Mouse (Mus musculus) erythroblast, embryonic 14.5 days (primary cell): Measurements from ENCODE around the gene Otud7b. TPM values are rescaled to one million over a fixed set of nuclear protein-coding genes. Genes with fewer than 3 reads are reported as not detected.
A peak's percentile ranks its signal among the peaks of the same experiment; 100 is the strongest.
"Not testable (repeated sequence)": the region's sequence is repeated elsewhere in the genome, so short reads cannot be mapped to it uniquely, and the experiment has no call there.

Source experiments
- H3K27me3 ChIP-seq: 2 replicates; pipeline ENCODE4 v1.6.1; 2012; ENCODE audit warnings: inconsistent platforms; ENCODE audit not compliant: control insufficient read depth
- H3K36me3 ChIP-seq: 2 replicates; pipeline ENCODE4 v1.6.1; 2012; ENCODE audit warnings: mild to moderate bottlenecking, inconsistent platforms; ENCODE audit not compliant: control insufficient read depth
- H3K4me1 ChIP-seq: 2 replicates; pipeline ENCODE4 v1.6.1; 2012; ENCODE audit warnings: inconsistent platforms; ENCODE audit not compliant: control insufficient read depth
- H3K4me3 ChIP-seq: replicated peaks from 2 replicates; pipeline ENCODE3; 2012; ENCODE audit warnings: moderate library complexity, mild to moderate bottlenecking, inconsistent platforms
- H3K9me3 ChIP-seq: 2 replicates; pipeline ENCODE4 v1.6.1; 2012; ENCODE audit warnings: low read length, inconsistent platforms, mixed read lengths; ENCODE audit not compliant: control insufficient read depth
- GATA1 ChIP-seq: IDR thresholded peaks from 2 replicates; pipeline ENCODE4 v1.6.1; 2012; ENCODE audit warnings: low read length, inconsistent platforms, mixed read lengths
- TAL1 ChIP-seq: IDR thresholded peaks from 3 replicates; pipeline ENCODE4 v1.6.1; 2012; ENCODE audit warnings: low read length, inconsistent platforms, mixed read lengths
- polyA plus RNA-seq: library from polyadenylated mRNA; stranded (reverse); fragments of >175 nt; gene quantifications from 2 replicates; pipeline ENCODE4 v1.2.3, GENCODE M21; 2012

The Otud7b gene
- polyA plus RNA-seq, 1 experiment = 1.3 TPM

- no peaks in the 10 kb centered on the region; the same call in 1 of the 2 replicates for H3K27me3 ChIP-seq
- peaks cover 26% of the 10 kb centered on the region for H3K36me3 ChIP-seq
- no peak for TF ChIP-seq TAL1
- no peak for TF ChIP-seq GATA1
- H3K9me3 ChIP-seq = no peaks in the 10 kb centered on the region
- no peak overlapping the region for H3K4me3 ChIP-seq
- peaks cover 43% of the 10 kb centered on the region for H3K4me1 ChIP-seq
These were observed 65.9 kb downstream of the Otud7b start for GRCm38 (mm10) chr3:96170276-96170675.

- TF ChIP-seq TAL1 = no peak
- no peak for TF ChIP-seq GATA1
- Histone ChIP-seq H3K9me3 (no peaks in the 10 kb centered on the region), H3K4me3 (peak overlapping the region; percentile 98), H3K27me3 (no peaks in the 10 kb centered on the region; the same call in 1 of the 2 replicates), H3K36me3 (peaks cover 34% of the 10 kb centered on the region), H3K4me1 (peaks cover 44% of the 10 kb centered on the region)
These were observed 66.7 kb downstream of the Otud7b start for GRCm38 (mm10) chr3:96170976-96171545.

DNA sequence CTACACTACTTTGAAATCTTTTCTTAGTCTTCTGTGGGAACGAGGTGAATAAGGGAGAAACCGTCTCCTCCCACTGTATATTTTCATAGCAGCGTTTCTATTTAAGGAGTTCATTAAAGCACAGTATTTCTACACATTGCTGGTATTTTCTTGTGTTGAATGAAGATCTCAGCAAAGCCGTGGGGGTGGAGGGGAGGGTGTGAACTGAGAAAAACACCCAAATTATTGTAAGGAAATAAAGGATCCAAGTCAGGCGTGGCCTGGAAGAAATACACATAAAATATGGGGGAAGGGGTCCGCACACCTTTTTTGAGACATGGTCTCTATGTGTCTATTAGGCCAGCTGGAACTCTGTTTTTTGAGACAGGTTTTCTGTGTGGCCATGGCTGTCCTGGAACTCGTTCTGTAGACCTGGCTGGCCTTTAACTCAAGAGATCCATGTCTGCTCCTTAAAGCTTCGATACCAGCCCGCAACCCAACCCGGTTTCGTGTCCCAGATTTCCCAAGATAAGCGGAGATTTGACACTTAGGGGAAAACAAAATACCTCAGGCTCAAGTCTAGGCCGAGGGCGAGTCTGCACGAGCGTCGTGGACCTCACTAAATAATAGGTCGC is 67.4 kb downstream of the Otud7b start:
- H3K36me3 ChIP-seq = peaks cover 40% of the 10 kb centered on the region
- no peak for TF ChIP-seq GATA1
- no peak for TF ChIP-seq TAL1
- H3K27me3 ChIP-seq = no peaks in the 10 kb centered on the region
- peaks cover 44% of the 10 kb centered on the region for H3K4me1 ChIP-seq
- peak overlapping the region; percentile 98 for H3K4me3 ChIP-seq
- no peaks in the 10 kb centered on the region for H3K9me3 ChIP-seq

GRCm38 (mm10) chr3:96172197-96173178 is 68.2 kb downstream of the Otud7b start, which contains the start of gene Sf3b4:
Gene Sf3b4 (plus strand): TSS chr3:96172332.
- TF ChIP-seq TAL1 (no peak), GATA1 (no peak)
- H3K36me3 ChIP-seq = peaks cover 47% of the 10 kb centered on the region
- H3K9me3 ChIP-seq = no peaks in the 10 kb centered on the region
- no peaks in the 10 kb centered on the region for H3K27me3 ChIP-seq
- peaks cover 44% of the 10 kb centered on the region for H3K4me1 ChIP-seq
- H3K4me3 ChIP-seq = peak within 1 kb of the TSS; percentile 98

- Histone ChIP-seq H3K36me3 (peaks cover 54% of the 10 kb centered on the region), H3K27me3 (no peaks in the 10 kb centered on the region), H3K4me1 (peaks cover 44% of the 10 kb centered on the region), H3K4me3 (peak overlapping the region; percentile 98), H3K9me3 (no peaks in the 10 kb centered on the region)
- TF ChIP-seq TAL1 (no peak), GATA1 (no peak)
These were observed 68.9 kb downstream of the Otud7b start for GRCm38 (mm10) chr3:96173185-96173584.

- H3K4me1 ChIP-seq = peaks cover 42% of the 10 kb centered on the region
- H3K27me3 ChIP-seq, H3K9me3 ChIP-seq: not testable (repeated sequence)
- H3K4me3 ChIP-seq = peak overlapping the region; percentile 49
- H3K36me3 ChIP-seq = peaks cover 62% of the 10 kb centered on the region
These were observed 69.7 kb downstream of the Otud7b start for GRCm38 (mm10) chr3:96174042-96174441.

DNA sequence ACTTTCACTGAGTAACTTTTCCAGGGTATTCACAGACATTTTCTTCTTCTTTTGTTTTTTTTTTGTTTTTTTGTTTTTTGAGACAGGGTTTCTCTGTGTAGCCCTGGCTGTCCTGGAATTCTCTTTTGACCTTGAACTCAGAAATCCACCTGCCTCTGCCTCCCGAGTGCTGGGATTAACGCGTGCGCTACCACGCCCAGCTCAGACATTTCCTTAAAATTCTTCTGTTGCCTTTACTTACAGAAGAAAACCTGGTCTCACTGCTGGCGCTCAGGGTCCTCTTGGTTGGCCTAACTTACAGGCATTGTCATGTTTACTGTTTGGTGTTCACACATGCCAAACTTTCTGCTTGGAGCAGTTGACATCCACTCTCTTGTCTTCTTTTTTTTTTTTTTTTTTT is 70.9 kb downstream of the Otud7b start:
- TF ChIP-seq TAL1 (no peak), GATA1 (no peak)
- peaks cover 41% of the 10 kb centered on the region for H3K4me1 ChIP-seq
- H3K4me3 ChIP-seq = no peak overlapping the region
- no peaks in the 10 kb centered on the region for H3K9me3 ChIP-seq
- H3K36me3 ChIP-seq = peaks cover 60% of the 10 kb centered on the region
- H3K27me3 ChIP-seq = peaks cover 2% of the 10 kb centered on the region

- TF ChIP-seq TAL1 (no peak), GATA1 (no peak)
- Histone ChIP-seq H3K4me1 (peaks cover 28% of the 10 kb centered on the region), H3K36me3 (peaks cover 56% of the 10 kb centered on the region), H3K27me3 (peaks cover 34% of the 10 kb centered on the region), H3K4me3 (no peak overlapping the region), H3K9me3 (no peaks in the 10 kb centered on the region)
These were observed 74.1 kb downstream of the Otud7b start for GRCm38 (mm10) chr3:96178427-96178826.

DNA sequence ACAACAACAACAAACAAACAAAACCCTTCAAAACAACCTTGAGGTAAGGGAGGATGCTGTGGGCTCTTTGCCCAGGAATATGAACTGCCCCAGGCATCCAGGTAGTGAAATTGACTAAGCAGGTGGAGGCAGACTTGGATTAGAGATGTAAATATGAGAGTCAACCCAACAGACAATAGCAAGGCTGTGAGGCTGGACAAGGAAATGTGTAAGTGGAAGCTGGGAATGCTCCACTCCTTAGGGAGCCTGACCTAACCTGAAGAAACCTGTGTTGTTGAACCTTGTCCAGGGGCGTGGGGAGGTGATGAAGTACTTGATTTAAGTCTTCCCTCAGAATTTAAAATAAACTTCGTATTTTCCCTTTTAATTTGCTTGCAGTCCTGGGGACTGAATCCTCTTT is 74.6 kb downstream of the Otud7b start:
- TF ChIP-seq GATA1 (no peak), TAL1 (no peak)
- H3K36me3 ChIP-seq = peaks cover 52% of the 10 kb centered on the region
- peaks cover 23% of the 10 kb centered on the region for H3K4me1 ChIP-seq
- no peak overlapping the region for H3K4me3 ChIP-seq
- H3K9me3 ChIP-seq = no peaks in the 10 kb centered on the region
- peaks cover 38% of the 10 kb centered on the region for H3K27me3 ChIP-seq
